Mouse (Mus musculus): ENCODE data around the gene Usp12. TPM values are rescaled to one million over a fixed set of nuclear protein-coding genes. Genes with fewer than 3 reads are reported as not detected.

Gene Usp12
- total RNA-seq, 2 experiments from 2014 or later = 64.4 to 67.3 TPM

- no peak for DNase-seq (ENCODE audit: low spot score in 2 of 2)
These were observed 11.2 kb upstream of the Usp12 start for GRCm38 (mm10) chr5:146806004-146806430.

GRCm38 (mm10) chr5:146798031-146798430 lies 3.2 kb upstream of the Usp12 start:
- DNase-seq (ENCODE audit: low spot score in 2 of 2) = no peak

GRCm38 (mm10) chr5:146795728-146796127 lies 922 bp upstream of the Usp12 start:
- DNase-seq (ENCODE audit: low spot score in 2 of 2) = peak in 1 of 2 experiments; percentile 50

- peak; percentile 33 to 45 for DNase-seq (ENCODE audit: low spot score in 2 of 2)
These were observed 538 bp downstream of the Usp12 start for GRCm38 (mm10) chr5:146794084-146794852.

- DNase-seq (ENCODE audit: low spot score in 2 of 2) = no peak
These were observed 1.1 kb downstream of the Usp12 start for GRCm38 (mm10) chr5:146793630-146794083.

GRCm38 (mm10) chr5:146792140-146792791 lies 2.5 kb downstream of the Usp12 start:
- DNase-seq (ENCODE audit: low spot score in 2 of 2) = no peak

- no peak for DNase-seq (ENCODE audit: low spot score in 2 of 2)
These were observed 3.9 kb downstream of the Usp12 start for GRCm38 (mm10) chr5:146790944-146791343.

GRCm38 (mm10) chr5:146789413-146789812 lies 5.4 kb downstream of the Usp12 start:
- DNase-seq (ENCODE audit: low spot score in 2 of 2) = no peak

- no peak for DNase-seq (ENCODE audit: low spot score in 2 of 2)
These were observed 8.7 kb downstream of the Usp12 start for GRCm38 (mm10) chr5:146786123-146786522.

- no peak for DNase-seq (ENCODE audit: low spot score in 2 of 2)
These were observed 10.9 kb downstream of the Usp12 start for GRCm38 (mm10) chr5:146783891-146784290.

- DNase-seq (ENCODE audit: low spot score in 2 of 2) = no peak
These were observed 11.5 kb downstream of the Usp12 start for GRCm38 (mm10) chr5:146783300-146783699.

GRCm38 (mm10) chr5:146781663-146782062 lies 13.1 kb downstream of the Usp12 start:
- no peak for DNase-seq (ENCODE audit: low spot score in 2 of 2)

- no peak for DNase-seq (ENCODE audit: low spot score in 2 of 2)
These were observed 14.9 kb downstream of the Usp12 start for GRCm38 (mm10) chr5:146779931-146780330.

GRCm38 (mm10) chr5:146776988-146777639 lies 17.7 kb downstream of the Usp12 start:
- DNase-seq (ENCODE audit: low spot score in 2 of 2) = no peak

GRCm38 (mm10) chr5:146771982-146772381 lies 22.8 kb downstream of the Usp12 start:
- DNase-seq (ENCODE audit: low spot score in 2 of 2) = no peak

- no peak for DNase-seq (ENCODE audit: low spot score in 2 of 2)
These were observed 24.6 kb downstream of the Usp12 start for GRCm38 (mm10) chr5:146770002-146770848.

GRCm38 (mm10) chr5:146765791-146766190 lies 29.0 kb downstream of the Usp12 start:
- no peak for DNase-seq (ENCODE audit: low spot score in 2 of 2)

GRCm38 (mm10) chr5:146759159-146759558 lies 35.6 kb downstream of the Usp12 start:
- no peak for DNase-seq (ENCODE audit: low spot score in 2 of 2)

- DNase-seq (ENCODE audit: low spot score in 2 of 2) = no peak
These were observed 36.9 kb downstream of the Usp12 start for GRCm38 (mm10) chr5:146757921-146758320.

- DNase-seq (ENCODE audit: low spot score in 2 of 2) = no peak
These were observed 37.5 kb downstream of the Usp12 start for GRCm38 (mm10) chr5:146757316-146757715.

- no peak for DNase-seq (ENCODE audit: low spot score in 2 of 2)
These were observed 41.6 kb downstream of the Usp12 start for GRCm38 (mm10) chr5:146753181-146753580.

All from layer of hippocampus, postnatal 10 days (tissue).